Mouse (Mus musculus) neural tube, embryonic 11.5 days (tissue): ENCODE results near the gene Gm42372. TPM values are rescaled to one million over a fixed set of nuclear protein-coding genes. Genes with fewer than 3 reads are reported as not detected.
"Not testable (repeated sequence)": the region's sequence is repeated elsewhere in the genome, so short reads cannot be mapped to it uniquely, and the experiment has no call there.

Experiments used
- ATAC-seq: fragments of 200-750 bp; cut with Nextera tagmentation; 2 replicates; pipeline ENCODE4 v1.8.0; 2017; ENCODE audit warnings: moderate number of reproducible peaks, mild to moderate bottlenecking, moderate TSS enrichment, moderate library complexity; ENCODE audit not compliant: insufficient read depth, low FRiP score, low TSS enrichment
- DNase-seq: peaks from one replicate; pipeline ENCODE4 v3.0.0-alpha.2; 2015; ENCODE audit warnings: low spot score
- H3K27ac ChIP-seq: fragments of 300-500 bp; sonication (generic); 2 replicates; pipeline ENCODE4 v1.5.1; 2014; ENCODE audit warnings: low read depth, mild to moderate bottlenecking, low read length
- H3K27me3 ChIP-seq: fragments of 300-500 bp; sonication (generic); 2 replicates; pipeline ENCODE4 v1.6.1; 2014; ENCODE audit warnings: mild to moderate bottlenecking, low read length, mixed read lengths; ENCODE audit not compliant: control insufficient read depth, insufficient read depth
- H3K36me3 ChIP-seq: fragments of 300-500 bp; sonication (generic); 2 replicates; pipeline ENCODE4 v1.6.1; 2014; ENCODE audit warnings: mild to moderate bottlenecking, low read length, moderate library complexity, mixed read lengths; ENCODE audit not compliant: control insufficient read depth, insufficient read depth
- H3K4me1 ChIP-seq: fragments of 300-500 bp; sonication (generic); 2 replicates; pipeline ENCODE4 v1.6.1; 2014; ENCODE audit warnings: low read length, mixed read lengths; ENCODE audit not compliant: control insufficient read depth, insufficient read depth
- H3K4me2 ChIP-seq: fragments of 300-500 bp; sonication (generic); 2 replicates; pipeline ENCODE4 v1.6.1; 2014; ENCODE audit warnings: low read depth, mild to moderate bottlenecking, moderate library complexity
- H3K4me3 ChIP-seq: fragments of 300-500 bp; sonication (generic); 2 replicates; pipeline ENCODE4 v1.5.1; 2014; ENCODE audit warnings: low read depth, low read length
- H3K9ac ChIP-seq: fragments of 300-500 bp; sonication (generic); 2 replicates; pipeline ENCODE4 v1.6.1; 2014; ENCODE audit warnings: mild to moderate bottlenecking, low read length
- H3K9me3 ChIP-seq: fragments of 300-500 bp; sonication (generic); 2 replicates; pipeline ENCODE4 v1.6.1; 2016; ENCODE audit warnings: low read length; ENCODE audit not compliant: control insufficient read depth
- WGBS: fragments of 180-500 bp; shearing (Covaris S2); extraction: QIAGEN DNeasy Blood & Tissue Kit; methylation state at CpG from one replicate; pipeline ENCODE4 v1.1.7; 2014; 5-methylcytosine and 5-hydroxymethylcytosine counted together
- polyA plus RNA-seq: library from polyadenylated mRNA; unstranded; fragments of >200 nt; fragmentation: Nextera tagmentation; extraction: Ambion mirVana; gene quantifications from 2 replicates; pipeline ENCODE4 v1.2.1, GENCODE M21; 2014

Gene Gm42372
- polyA plus RNA-seq, 1 experiment from 2014 or later: 1.8 TPM

GRCm38 (mm10) chr7:16946441-16947348 is 36.2 kb upstream of the Gm42372 start:
- ATAC-seq: no peak
- H3K9me3 ChIP-seq: no peaks in the 10 kb centered on the region
- H3K9ac ChIP-seq: peak overlapping the region; percentile 45
- peaks cover 49% of the 10 kb centered on the region for H3K27me3 ChIP-seq
- peaks cover 34% of the 10 kb centered on the region for H3K4me1 ChIP-seq
- no peaks in the 10 kb centered on the region for H3K36me3 ChIP-seq
- no peak for DNase-seq
- peak overlapping the region; percentile 64 for H3K4me2 ChIP-seq
- H3K4me3 ChIP-seq: peak overlapping the region; percentile 35
- WGBS: under 1% methylated on average over 52 of the region's 53 CpGs
- H3K27ac ChIP-seq: no peak overlapping the region

DNA sequence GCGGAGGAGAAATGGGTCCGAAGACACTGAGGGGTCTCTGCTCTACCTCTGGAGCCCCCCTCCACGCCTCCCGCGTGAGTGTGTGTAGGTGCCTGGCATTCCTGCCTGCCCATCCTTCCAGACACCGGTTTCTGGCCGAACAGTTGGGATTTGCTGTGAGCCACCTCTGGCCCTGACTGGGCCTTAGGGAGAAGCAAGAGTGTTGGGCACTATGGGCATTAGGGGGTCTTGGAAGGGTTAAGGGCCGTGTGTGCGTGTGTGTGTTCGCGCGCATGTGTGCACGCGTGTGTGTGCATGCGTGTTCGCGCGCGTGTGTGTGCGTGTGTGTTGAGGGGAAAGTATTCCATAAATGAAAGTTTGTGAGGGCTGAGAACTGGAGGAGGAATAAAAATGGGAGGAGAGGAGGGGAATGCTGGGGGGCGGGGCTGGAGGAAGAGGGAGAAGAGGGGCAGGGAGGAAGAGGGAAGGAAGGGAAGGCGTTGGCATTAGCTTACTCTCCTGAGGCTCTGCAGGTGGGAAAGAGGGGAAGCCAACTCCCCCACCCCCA is 35.5 kb upstream of the Gm42372 start:
- peak overlapping the region; percentile 64 for H3K4me2 ChIP-seq
- H3K27ac ChIP-seq: no peak overlapping the region
- peak overlapping the region; percentile 35 for H3K4me3 ChIP-seq
- H3K9ac ChIP-seq: peak overlapping the region; percentile 45
- DNase-seq (no peak), ATAC-seq (no peak)
- no peaks in the 10 kb centered on the region for H3K9me3 ChIP-seq
- peaks cover 49% of the 10 kb centered on the region for H3K27me3 ChIP-seq
- 17% methylated on average over 21 of the region's 22 CpGs for WGBS
- H3K36me3 ChIP-seq: no peaks in the 10 kb centered on the region
- H3K4me1 ChIP-seq: peaks cover 34% of the 10 kb centered on the region

DNA sequence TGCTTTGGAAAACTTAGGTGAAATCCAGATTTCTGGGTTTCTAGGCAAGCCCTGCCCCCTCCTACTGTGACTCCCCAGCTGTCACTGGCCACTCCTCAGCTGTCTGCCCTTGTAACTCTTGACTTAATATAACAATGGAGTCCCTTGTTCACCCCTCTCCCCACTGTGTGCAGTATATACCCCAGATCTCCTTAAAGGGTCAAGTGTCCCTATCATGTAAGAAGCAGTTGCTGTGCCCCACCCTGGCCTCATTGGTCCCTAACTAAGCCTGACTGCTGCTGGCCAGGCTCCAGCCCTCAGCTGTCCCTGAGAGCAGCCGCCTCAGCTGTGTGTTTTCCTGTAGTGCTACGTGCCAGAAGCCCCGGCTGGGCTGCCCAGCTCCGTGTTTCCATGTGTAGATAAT is 34.9 kb upstream of the Gm42372 start:
- Histone ChIP-seq H3K27ac (no peak overlapping the region), H3K9me3 (no peaks in the 10 kb centered on the region), H3K4me3 (no peak overlapping the region; the same call in 1 of the 2 replicates), H3K9ac (0 out of 2 replicates have a peak overlapping the region, but pooled peaks have one; percentile 27), H3K4me1 (peaks cover 34% of the 10 kb centered on the region), H3K27me3 (peaks cover 49% of the 10 kb centered on the region), H3K36me3 (no peaks in the 10 kb centered on the region), H3K4me2 (peak overlapping the region; percentile 64)
- ATAC-seq: no peak
- 13% methylated on average over 4 of the region's 4 CpGs for WGBS
- DNase-seq: no peak

DNA sequence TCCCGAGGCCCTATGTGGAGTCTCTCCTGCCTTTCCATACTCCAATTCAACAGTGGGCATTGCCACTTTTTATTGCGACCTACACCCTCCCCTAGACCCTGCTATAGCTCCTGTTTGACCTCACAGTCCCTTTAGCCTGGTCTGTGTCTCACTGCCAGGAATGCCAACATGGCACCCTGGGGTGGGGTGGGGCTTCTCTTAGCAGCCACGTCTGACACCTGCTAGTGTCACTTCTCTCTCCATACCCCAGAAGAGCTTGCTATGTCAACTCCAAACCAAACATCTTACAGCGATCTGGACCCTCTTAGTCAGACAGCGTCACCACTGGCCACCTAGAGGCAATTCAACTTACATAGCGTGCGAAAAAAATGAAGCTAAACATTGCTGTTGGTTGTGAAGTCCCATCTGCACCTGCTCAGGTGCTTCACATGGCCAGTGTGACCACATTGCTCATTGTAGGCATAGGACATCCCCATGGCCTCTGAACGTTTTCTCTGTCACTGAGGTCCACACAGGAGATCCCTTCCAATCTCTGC is 33.9 kb upstream of the Gm42372 start:
- 48% methylated on average over 8 of the region's 8 CpGs for WGBS
- Histone ChIP-seq H3K27ac (no peak overlapping the region), H3K9me3 (no peaks in the 10 kb centered on the region), H3K4me1 (peaks cover 32% of the 10 kb centered on the region), H3K27me3 (peaks cover 49% of the 10 kb centered on the region), H3K4me3 (no peak overlapping the region), H3K9ac (no peak overlapping the region), H3K4me2 (no peak overlapping the region; the same call in 1 of the 2 replicates), H3K36me3 (no peaks in the 10 kb centered on the region)
- DNase-seq (no peak), ATAC-seq (no peak)

- peak; percentile 88 for DNase-seq
- 12% methylated on average over 29 of the region's 29 CpGs for WGBS
- Histone ChIP-seq H3K27me3 (peaks cover 45% of the 10 kb centered on the region), H3K36me3 (no peaks in the 10 kb centered on the region), H3K4me1 (peaks cover 29% of the 10 kb centered on the region), H3K4me3 (peak overlapping the region; percentile 4), H3K9me3 (no peaks in the 10 kb centered on the region), H3K4me2 (peak overlapping the region; percentile 55), H3K9ac (peak overlapping the region; percentile 48), H3K27ac (no peak overlapping the region)
- peak; percentile 42 for ATAC-seq
Measured at GRCm38 (mm10) chr7:16949908-16950841, 32.7 kb upstream of the Gm42372 start.

DNA sequence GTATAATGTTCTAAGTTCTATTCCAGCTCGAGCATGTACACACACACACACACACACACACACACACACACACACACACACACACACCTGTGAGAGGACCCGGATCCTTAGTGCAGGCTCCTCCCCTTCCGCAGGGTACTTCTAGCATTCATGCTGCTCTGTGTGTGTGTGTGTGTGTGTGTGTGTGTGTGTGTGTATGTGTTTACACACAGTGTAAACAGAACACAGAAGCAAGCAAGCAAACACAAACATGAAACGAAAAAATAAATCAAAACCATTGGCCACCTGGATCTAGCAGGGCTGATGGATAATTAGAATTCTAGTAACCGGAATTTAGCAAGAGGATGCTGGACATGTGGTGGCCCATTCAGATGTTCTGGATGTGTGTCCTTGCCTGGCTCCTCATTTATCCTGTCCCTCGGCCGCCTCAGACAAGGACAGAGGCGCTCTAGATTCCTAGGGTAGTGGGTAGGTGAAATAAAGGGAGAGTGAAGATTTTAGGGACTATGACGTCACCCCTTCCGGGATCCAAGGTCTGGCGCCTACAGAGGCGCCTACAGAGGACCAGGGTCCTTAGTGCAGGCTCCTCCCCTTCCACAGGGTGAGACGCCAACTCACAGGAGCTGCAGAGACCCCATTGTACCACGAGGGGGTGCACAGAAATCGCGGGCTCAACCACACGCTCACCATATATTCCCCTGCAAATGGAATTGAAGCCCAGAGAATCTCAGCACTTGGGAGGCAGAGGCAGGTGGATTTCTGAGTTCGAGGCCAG is 31.8 kb upstream of the Gm42372 start:
- peak; percentile 88 for DNase-seq
- peak; percentile 62 for ATAC-seq
- no peaks in the 10 kb centered on the region for H3K36me3 ChIP-seq
- no peak overlapping the region for H3K9ac ChIP-seq
- H3K27ac ChIP-seq: no peak overlapping the region
- no peak overlapping the region for H3K4me3 ChIP-seq
- peaks cover 24% of the 10 kb centered on the region for H3K4me1 ChIP-seq
- no peaks in the 10 kb centered on the region for H3K9me3 ChIP-seq
- H3K4me2 ChIP-seq: no peak overlapping the region
- peaks cover 36% of the 10 kb centered on the region for H3K27me3 ChIP-seq
- WGBS: 28% methylated on average over 18 of the region's 18 CpGs

- not testable (repeated sequence) for H3K4me3 ChIP-seq, H3K4me2 ChIP-seq, H3K4me1 ChIP-seq, H3K27ac ChIP-seq, ATAC-seq, H3K27me3 ChIP-seq, DNase-seq, H3K9me3 ChIP-seq, H3K9ac ChIP-seq, H3K36me3 ChIP-seq
- 59% methylated on average over 2 of the region's 2 CpGs for WGBS
Measured at GRCm38 (mm10) chr7:16953776-16954175, 29.1 kb upstream of the Gm42372 start.
